Mouse (Mus musculus) kidney, embryonic 15.5 days (tissue): ENCODE measurements around the gene Ager. TPM values are rescaled to one million over a fixed set of nuclear protein-coding genes. Genes with fewer than 3 reads are reported as not detected.

Experiments
- ATAC-seq: fragments of 200-750 bp; cut with Nextera tagmentation; replicated peaks from 2 replicates; pipeline ENCODE4 v1.8.0; 2017; ENCODE audit warnings: moderate TSS enrichment; ENCODE audit not compliant: low FRiP score
- H3K27ac ChIP-seq: fragments of 300-500 bp; sonication (generic); 2 replicates; pipeline ENCODE4 v1.5.1; 2015; ENCODE audit warnings: mild to moderate bottlenecking, inconsistent platforms
- H3K27me3 ChIP-seq: fragments of 300-500 bp; sonication (generic); 2 replicates; pipeline ENCODE4 v1.6.1; 2015; ENCODE audit warnings: inconsistent platforms
- H3K36me3 ChIP-seq: fragments of 300-500 bp; sonication (generic); 2 replicates; pipeline ENCODE4 v1.6.1; 2015; ENCODE audit warnings: inconsistent platforms
- H3K4me1 ChIP-seq: fragments of 300-500 bp; sonication (generic); 2 replicates; pipeline ENCODE4 v1.6.1; 2015; ENCODE audit warnings: inconsistent platforms
- H3K4me2 ChIP-seq: fragments of 300-500 bp; sonication (generic); 2 replicates; pipeline ENCODE4 v1.6.1; 2015; ENCODE audit warnings: moderate library complexity, mild to moderate bottlenecking, inconsistent platforms
- H3K4me3 ChIP-seq: fragments of 300-500 bp; sonication (generic); replicated peaks from 2 replicates; pipeline ENCODE4 v1.5.1; 2015; ENCODE audit warnings: mild to moderate bottlenecking, inconsistent platforms
- H3K9ac ChIP-seq: fragments of 300-500 bp; sonication (generic); 2 replicates; pipeline ENCODE4 v1.6.1; 2015; ENCODE audit warnings: mild to moderate bottlenecking, inconsistent platforms
- H3K9me3 ChIP-seq: fragments of 300-500 bp; sonication (generic); replicated peaks from 2 replicates; pipeline ENCODE4 v1.6.1; 2016; ENCODE audit warnings: inconsistent platforms
- WGBS: fragments of 180-500 bp; shearing (Covaris S2); methylation state at CpG from one replicate; pipeline ENCODE4 v1.1.7; 2015; ENCODE audit warnings: mixed read lengths; 5-methylcytosine and 5-hydroxymethylcytosine counted together
- polyA plus RNA-seq: library from polyadenylated mRNA; unstranded; fragments of >200 nt; fragmentation: Nextera tagmentation; extraction: Ambion mirVana; gene quantifications from 2 replicates; pipeline ENCODE4 v1.2.1, GENCODE M21; 2015

Gene Ager
- polyA plus RNA-seq, 1 experiment from 2014 or later = 7.5 TPM

DNA sequence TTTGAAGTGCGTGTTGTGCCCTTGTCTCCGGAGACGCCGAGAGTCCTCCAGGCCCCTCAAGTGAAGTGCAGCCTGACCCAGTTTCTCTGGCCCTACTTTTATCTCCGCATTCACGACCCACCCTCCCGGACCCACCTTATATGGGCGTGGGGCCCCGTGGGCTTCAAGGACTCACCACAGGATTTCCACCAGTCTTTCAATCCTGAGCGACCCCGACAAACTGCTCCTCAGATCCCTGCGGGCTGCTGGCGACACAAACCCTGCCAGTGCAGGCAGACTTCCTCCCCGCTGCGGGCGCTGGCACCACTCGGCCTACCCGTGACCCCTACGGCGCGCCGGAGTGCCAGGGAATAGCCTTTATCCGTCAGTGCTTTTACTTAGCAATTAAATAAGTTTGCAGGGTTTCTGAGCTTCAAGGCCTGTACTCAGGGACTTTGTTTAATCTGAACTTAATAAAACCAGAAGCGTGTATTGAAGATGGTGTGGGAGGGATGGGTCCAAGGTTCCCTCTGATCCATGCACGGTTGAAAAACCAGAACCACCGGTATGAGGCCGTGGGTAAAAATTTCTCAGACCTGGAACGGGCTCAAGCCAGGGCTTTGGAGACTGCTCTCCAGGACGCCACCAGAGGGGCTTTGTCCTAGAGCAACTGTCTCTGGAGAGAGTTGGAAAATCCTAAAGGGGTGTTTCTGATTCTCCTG is 30.4 kb downstream of the Ager start, which contains the start of gene Ppt2:
TSS of gene Ppt2 (minus strand) at position 568 of the 701 bp plus-strand sequence.
- WGBS = 3% methylated on average over 29 of the region's 29 CpGs
- H3K4me3 ChIP-seq = peak within 1 kb of the TSS; percentile 76
- H3K36me3 ChIP-seq = peaks cover 22% of the 10 kb centered on the region
- peaks cover 70% of the 10 kb centered on the region for H3K4me1 ChIP-seq
- H3K9me3 ChIP-seq = no peaks in the 10 kb centered on the region
- peak; percentile 20 for ATAC-seq
- peak within 1 kb of the TSS; percentile 95 for H3K27ac ChIP-seq
- H3K27me3 ChIP-seq = peaks cover 28% of the 10 kb centered on the region
- peak within 1 kb of the TSS; percentile 94 for H3K4me2 ChIP-seq
- H3K9ac ChIP-seq = peak within 1 kb of the TSS; percentile 46

DNA sequence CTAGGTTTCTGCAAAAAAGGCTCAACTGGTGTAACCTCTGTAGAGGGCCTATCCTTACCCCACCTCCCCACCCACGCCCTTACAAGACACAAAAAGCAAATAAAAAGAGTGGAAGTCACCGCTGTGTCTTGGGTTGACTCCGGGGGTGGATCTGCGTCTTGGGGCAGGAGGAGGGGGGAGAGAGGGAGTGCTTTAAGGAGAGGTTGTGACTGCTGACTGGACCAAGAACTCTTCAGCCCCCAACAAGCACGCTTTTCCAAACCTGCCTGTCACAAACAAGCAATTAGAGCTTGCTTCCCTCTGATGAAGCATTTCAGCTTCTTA is 30.9 kb downstream of the Ager start:
- H3K9ac ChIP-seq = peak overlapping the region; percentile 46
- peaks cover 17% of the 10 kb centered on the region for H3K36me3 ChIP-seq

DNA sequence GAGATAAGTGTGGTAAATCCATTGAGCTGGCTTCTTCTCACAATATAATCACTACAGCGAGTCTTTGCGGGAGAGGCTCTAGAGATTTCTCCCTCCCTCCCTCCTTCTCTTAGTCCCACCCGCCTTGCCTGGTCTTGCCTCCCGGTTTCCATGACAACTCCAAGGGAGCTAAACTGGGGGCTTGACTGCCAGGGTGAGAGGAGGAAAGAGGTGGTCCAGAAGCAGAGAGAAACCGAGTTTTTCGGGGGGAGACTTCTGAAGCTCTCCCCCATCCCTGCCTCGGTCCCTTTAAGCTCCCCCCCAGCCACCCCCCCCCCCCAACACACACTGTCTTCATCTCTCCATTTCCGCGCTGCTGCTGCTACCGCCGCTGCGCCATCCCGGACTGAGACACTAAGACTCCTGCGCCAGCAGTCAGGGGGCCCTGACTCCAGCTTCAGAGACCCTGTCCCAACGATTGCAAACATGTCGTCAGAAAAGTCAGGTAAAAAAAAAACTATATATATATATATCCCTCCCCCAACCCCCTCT is 31.6 kb downstream of the Ager start, which contains the start of gene Prrt1:
TSS of gene Prrt1 (plus strand) at position 313 of the 531 bp plus-strand sequence.
- Histone ChIP-seq H3K27me3 (peaks cover 28% of the 10 kb centered on the region), H3K4me3 (peak within 1 kb of the TSS; percentile 76), H3K27ac (peak within 1 kb of the TSS; percentile 95), H3K9ac (peak within 1 kb of the TSS; percentile 46), H3K36me3 (peaks cover 10% of the 10 kb centered on the region), H3K4me1 (peaks cover 70% of the 10 kb centered on the region), H3K9me3 (no peaks in the 10 kb centered on the region), H3K4me2 (peak within 1 kb of the TSS; percentile 94)
- WGBS = 2% methylated on average over 16 of the region's 16 CpGs
- no peak for ATAC-seq

More for the DNA sequence above, 30.9 kb downstream of the Ager start:
- Histone ChIP-seq H3K4me2 (peak overlapping the region; percentile 94), H3K4me3 (peak overlapping the region; percentile 76), H3K9me3 (no peaks in the 10 kb centered on the region), H3K4me1 (peaks cover 70% of the 10 kb centered on the region), H3K27ac (peak overlapping the region; percentile 95), H3K27me3 (peaks cover 28% of the 10 kb centered on the region)
- ATAC-seq = no peak
- WGBS = 24% methylated on average over 5 of the region's 5 CpGs

DNA sequence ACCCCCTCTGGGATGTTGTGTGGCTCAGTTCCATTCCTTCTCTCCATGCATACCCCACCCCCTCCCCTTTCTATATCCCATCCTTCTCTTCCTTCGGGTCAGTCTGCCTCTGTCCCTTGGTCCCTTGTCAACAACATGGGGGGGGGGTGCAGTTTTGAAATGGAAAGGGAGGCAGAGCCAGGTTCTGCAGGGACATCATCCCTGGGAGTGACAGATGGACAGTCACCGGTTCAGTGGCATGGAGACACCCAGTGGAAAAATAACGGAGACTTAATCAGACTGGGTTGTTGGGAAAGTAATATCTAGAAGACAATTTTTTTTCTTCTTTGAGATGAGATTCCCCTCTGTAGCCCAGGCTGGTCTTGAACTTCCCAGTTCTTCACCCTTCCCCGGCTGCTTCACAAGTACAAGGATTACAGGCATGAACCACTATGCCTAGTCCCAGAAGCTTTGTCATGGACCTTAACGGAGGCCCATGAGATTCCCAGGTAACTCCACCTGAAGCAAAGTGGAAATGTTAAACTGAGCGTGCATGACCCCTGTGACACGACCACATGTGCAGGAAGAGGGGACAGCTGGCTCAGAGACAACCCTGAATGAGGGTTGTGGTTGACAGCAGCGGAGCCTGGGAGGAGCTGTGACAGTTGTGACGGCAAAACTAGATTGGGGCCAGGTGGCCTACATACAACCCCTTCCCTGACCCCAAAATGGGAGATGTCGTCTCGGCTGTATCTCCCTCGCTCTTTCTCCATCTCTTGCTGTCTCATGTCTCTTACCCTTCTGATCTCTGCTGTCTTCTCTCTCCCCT is 32.3 kb downstream of the Ager start:
- H3K4me3 ChIP-seq = peak overlapping the region; percentile 76
- no peak overlapping the region for H3K27ac ChIP-seq
- H3K9me3 ChIP-seq = no peaks in the 10 kb centered on the region
- H3K36me3 ChIP-seq = peaks cover 7% of the 10 kb centered on the region
- H3K4me1 ChIP-seq = peaks cover 70% of the 10 kb centered on the region
- WGBS = 14% methylated on average over 12 of the region's 12 CpGs
- no peak overlapping the region for H3K9ac ChIP-seq
- H3K27me3 ChIP-seq = peaks cover 28% of the 10 kb centered on the region
- ATAC-seq = no peak
- peak overlapping the region; percentile 94 for H3K4me2 ChIP-seq

DNA sequence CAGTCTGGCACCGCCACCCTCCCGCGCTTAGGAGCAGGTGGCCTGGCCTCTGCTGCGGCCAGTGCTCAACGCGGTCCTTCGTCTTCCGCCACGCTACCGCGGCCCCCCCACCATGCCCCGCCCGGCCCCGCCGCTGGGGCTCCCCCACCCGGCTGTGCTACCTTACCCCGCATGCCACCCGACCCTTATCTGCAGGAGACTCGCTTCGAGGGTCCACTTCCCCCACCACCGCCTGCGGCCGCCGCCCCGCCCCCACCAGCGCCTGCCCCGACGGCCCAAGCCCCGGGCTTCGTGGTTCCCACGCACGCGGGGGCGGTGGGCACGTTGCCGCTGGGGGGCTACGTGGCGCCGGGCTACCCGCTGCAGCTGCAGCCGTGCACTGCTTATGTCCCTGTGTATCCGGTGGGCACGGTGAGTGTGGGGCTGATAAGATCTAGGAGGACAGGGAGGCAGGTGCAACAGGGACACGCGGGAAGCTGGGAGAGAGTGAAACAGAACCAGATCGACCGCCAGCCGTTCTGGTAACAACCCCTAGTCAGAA is 33.2 kb downstream of the Ager start:
- peak overlapping the region; percentile 48 for H3K4me3 ChIP-seq
- peaks cover 28% of the 10 kb centered on the region for H3K27me3 ChIP-seq
- no peaks in the 10 kb centered on the region for H3K9me3 ChIP-seq
- H3K36me3 ChIP-seq = no peaks in the 10 kb centered on the region
- H3K4me1 ChIP-seq = peaks cover 63% of the 10 kb centered on the region
- no peak for ATAC-seq
- 2% methylated on average over 48 of the region's 48 CpGs for WGBS
- H3K9ac ChIP-seq = peak overlapping the region; percentile 7; the same call in 1 of the 2 replicates
- H3K27ac ChIP-seq = no peak overlapping the region
- peak overlapping the region; percentile 94 for H3K4me2 ChIP-seq

DNA sequence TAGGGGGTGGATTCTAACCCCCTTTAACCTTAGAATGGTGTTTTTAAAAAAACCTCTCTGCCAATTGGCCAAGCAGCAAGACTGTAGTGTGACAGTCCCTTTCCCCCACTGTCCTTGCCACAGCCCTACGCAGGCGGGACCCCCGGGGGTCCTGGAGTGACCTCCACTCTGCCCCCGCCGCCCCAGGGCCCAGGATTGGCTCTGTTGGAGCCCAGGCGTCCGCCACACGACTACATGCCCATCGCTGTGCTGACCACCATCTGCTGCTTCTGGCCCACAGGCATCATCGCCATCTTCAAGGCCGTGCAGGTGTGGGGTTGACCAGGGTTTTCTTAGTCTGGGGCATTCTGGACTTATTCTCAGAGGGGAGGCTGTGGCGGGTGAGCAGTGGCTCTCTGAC is 34.0 kb downstream of the Ager start:
- ATAC-seq = no peak
- Histone ChIP-seq H3K36me3 (no peaks in the 10 kb centered on the region), H3K9ac (peak overlapping the region; percentile 38; the same call in 1 of the 2 replicates), H3K4me1 (peaks cover 55% of the 10 kb centered on the region), H3K4me2 (peak overlapping the region; percentile 94), H3K9me3 (no peaks in the 10 kb centered on the region), H3K27ac (no peak overlapping the region), H3K27me3 (peaks cover 28% of the 10 kb centered on the region), H3K4me3 (peak overlapping the region; percentile 48)
- WGBS = 7% methylated on average over 12 of the region's 12 CpGs

DNA sequence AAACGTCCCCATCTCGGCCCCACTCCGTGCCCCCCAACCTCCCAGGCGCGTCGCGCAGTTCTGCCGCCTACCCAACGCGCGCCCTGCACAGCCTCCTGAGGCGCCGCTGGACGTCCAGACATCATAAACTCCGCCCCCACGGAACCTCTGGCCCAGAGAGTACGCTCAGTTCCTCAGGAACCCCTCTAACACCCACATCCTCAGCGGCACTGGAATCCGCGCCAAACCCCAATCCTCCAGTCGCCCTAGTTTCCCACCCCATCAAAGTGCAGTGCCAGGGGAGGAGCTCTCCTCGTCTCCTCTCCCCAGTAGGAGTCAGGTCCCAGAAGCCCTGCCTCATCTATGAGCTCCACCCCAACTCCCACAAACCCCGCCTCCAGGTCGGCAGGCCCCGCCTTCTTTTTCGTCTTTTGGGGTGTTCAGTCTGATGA is 34.6 kb downstream of the Ager start:
- Histone ChIP-seq H3K4me2 (peak overlapping the region; percentile 94), H3K36me3 (no peaks in the 10 kb centered on the region), H3K4me3 (peak overlapping the region; percentile 48), H3K9me3 (no peaks in the 10 kb centered on the region), H3K9ac (peak overlapping the region; percentile 38; the same call in 1 of the 2 replicates), H3K4me1 (peaks cover 52% of the 10 kb centered on the region), H3K27ac (no peak overlapping the region), H3K27me3 (peaks cover 28% of the 10 kb centered on the region)
- ATAC-seq = peak; percentile 47
- 1% methylated on average over 26 of the region's 26 CpGs for WGBS

DNA sequence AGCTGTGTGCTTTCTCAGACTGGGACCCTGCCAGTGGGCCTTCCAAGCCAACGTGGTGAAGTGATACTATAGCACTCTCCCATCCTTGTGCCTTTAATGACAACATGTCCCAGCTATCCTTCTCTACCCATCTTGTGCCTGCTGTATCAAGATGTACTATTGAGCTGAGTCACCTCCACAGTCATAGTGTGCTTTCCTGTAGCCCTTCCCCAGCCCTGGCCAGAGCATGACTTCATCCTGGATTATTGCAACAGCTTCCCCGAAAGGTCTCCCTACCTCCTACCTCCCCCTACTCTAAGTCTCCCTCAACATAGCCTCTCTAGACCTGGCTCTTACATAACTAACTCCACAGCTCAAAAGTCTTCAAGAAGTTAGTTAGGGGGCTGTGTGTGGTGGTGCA is 38.0 kb downstream of the Ager start:
- no peaks in the 10 kb centered on the region for H3K9me3 ChIP-seq
- H3K4me3 ChIP-seq = no peak overlapping the region
- peaks cover 24% of the 10 kb centered on the region for H3K4me1 ChIP-seq
- H3K4me2 ChIP-seq = no peak overlapping the region
- H3K36me3 ChIP-seq = no peaks in the 10 kb centered on the region
- ATAC-seq = no peak
- no peak overlapping the region for H3K9ac ChIP-seq
- peaks cover 17% of the 10 kb centered on the region for H3K27me3 ChIP-seq
- no peak overlapping the region for H3K27ac ChIP-seq
- 75% methylated on average over 2 of the region's 2 CpGs for WGBS

DNA sequence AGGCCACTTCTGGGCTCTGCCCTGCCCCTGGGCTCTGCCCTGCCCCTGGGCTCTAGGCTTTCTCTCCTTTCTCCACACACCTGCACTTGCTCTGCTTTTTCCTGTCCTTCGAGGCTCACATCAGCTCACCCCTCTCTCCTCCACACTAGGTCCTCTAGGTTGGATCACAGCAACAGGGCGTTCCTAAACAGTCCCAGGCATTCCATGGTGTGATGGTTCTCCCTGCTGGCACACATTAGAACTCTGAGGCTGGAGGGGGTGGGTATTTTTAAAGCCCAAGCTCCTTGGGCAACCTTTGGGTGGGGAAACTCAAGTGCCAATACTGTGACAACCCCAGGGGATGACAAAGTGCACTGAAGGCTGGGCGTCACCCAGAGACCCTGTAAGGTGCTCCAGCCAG is 39.8 kb downstream of the Ager start:
- no peak overlapping the region for H3K9ac ChIP-seq
- no peaks in the 10 kb centered on the region for H3K27me3 ChIP-seq
- H3K27ac ChIP-seq = no peak overlapping the region
- ATAC-seq = no peak
- 61% methylated on average over 3 of the region's 3 CpGs for WGBS
- H3K4me2 ChIP-seq = no peak overlapping the region
- H3K4me1 ChIP-seq = peaks cover 15% of the 10 kb centered on the region
- no peak overlapping the region for H3K4me3 ChIP-seq
- H3K36me3 ChIP-seq = no peaks in the 10 kb centered on the region
- H3K9me3 ChIP-seq = no peaks in the 10 kb centered on the region

DNA sequence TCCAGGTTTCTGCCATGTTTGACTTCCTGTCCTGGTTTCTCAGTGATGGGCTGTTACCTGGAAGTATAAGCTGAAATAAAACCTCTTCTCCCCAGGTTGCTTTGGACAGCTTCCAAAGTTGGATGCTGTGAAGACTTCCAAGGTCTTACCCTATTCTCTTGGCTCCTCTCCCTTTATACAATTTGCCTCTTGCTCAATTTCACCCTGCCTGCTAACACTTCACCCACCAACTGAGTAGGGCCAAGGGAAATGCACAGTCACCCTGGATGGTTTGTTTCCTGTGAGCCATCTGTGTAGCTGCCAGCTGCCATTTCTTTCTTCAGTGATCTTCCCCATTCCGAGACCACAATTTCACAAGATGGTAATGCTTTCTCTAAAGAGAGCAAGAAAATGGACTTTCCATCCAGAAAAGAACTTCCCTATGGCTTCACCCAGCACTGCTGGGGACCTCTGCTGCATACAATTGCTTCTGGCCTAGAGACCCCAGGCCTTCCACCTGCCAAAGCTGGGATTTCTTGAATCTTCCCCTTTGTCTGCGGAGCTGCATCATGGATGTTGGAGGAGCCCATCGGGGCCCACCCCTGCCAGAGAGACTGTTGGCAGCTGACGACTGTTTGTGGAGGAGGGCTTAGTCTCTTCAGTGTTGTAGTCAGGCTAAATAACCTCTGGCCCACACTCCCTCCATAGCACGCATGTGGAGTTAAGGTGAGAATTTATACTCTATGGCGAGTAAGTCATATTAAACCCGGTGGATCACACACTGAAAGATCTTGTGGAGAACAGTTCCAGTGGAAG is 42.0 kb downstream of the Ager start:
- Histone ChIP-seq H3K27me3 (no peaks in the 10 kb centered on the region), H3K36me3 (no peaks in the 10 kb centered on the region), H3K9ac (no peak overlapping the region), H3K4me2 (no peak overlapping the region), H3K9me3 (no peaks in the 10 kb centered on the region), H3K27ac (no peak overlapping the region), H3K4me3 (no peak overlapping the region), H3K4me1 (peaks cover 16% of the 10 kb centered on the region)
- 75% methylated on average over 7 of the region's 7 CpGs for WGBS
- ATAC-seq = no peak
